Mouse (Mus musculus): Measurements from ENCODE around the gene Ap3m1.
A peak's percentile ranks its signal among the peaks of the same experiment; 100 is the strongest.
"Not testable (repeated sequence)": the region's sequence is repeated elsewhere in the genome, so short reads cannot be mapped to it uniquely, and the experiment has no call there.

Ap3m1 gene

DNA sequence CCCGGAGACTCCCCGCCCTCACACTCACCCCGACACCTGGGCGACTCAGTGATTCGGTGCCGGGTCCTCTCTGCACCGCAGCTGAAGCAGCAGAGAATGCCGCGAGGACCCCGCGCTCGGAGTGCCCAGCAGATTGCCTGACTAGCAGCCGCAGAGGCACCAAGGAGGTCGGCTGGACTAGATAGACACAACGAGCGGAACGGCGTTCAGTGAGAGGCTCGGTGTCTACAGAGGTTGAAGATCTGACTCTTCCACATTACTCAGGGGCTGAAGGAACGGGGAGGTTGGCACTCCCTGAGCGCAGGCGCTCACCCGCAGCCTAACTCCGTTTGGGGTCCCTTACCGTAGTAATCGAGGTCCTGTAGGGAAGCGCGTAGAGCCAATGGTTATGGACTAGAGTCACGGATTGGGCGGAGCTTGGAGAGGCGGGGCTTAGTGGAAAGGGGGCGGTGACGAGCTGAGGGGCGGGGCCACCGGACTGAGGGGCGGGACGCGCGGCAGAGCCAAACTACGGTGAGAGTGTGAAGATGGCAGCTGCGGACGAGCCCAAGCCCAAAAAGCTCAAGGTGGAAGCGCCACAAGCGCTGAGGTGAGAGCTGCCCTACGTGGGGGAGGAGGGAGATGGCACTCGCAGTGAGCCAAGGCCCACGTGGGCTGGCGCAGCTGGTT is at the start of gene Ap3m1, which contains the start of gene Adk:
Ap3m1 (minus strand) TSS at position 397 of the 669 bp plus-strand sequence.
Adk (plus strand) TSS at position 463 of the 669 bp plus-strand sequence.
- peak; percentile 95 for DNase-seq (ENCODE audit: low read depth, low spot score)

DNA sequence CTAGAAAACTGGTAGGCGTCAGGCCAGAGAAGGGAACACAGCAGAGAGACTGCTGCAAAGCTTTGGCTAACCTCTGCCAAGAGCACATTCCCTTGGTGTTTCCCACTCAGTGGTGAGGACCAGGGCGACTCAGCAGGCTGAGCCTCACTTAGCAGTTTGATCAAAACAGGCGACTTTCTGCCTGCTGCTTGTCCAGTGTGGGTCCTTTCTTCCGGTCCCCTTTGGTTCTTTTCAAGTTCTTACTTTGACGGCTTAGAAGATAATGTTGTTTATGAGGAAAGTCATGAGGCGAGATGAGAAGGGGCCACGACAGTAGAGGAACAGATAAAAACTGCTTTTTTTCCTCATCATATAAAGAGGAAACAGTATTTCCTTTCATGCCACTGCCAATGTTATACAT is 49.3 kb upstream of the Ap3m1 start:
- DNase-seq (ENCODE audit: low read depth, low spot score), result no peak

- DNase-seq (ENCODE audit: low read depth, low spot score), result no peak
Measured at GRCm38 (mm10) chr14:21100876-21101275, 48.6 kb upstream of the Ap3m1 start.

- DNase-seq (ENCODE audit: low read depth, low spot score), result no peak
Measured at GRCm38 (mm10) chr14:21099371-21099770, 47.1 kb upstream of the Ap3m1 start.

DNA sequence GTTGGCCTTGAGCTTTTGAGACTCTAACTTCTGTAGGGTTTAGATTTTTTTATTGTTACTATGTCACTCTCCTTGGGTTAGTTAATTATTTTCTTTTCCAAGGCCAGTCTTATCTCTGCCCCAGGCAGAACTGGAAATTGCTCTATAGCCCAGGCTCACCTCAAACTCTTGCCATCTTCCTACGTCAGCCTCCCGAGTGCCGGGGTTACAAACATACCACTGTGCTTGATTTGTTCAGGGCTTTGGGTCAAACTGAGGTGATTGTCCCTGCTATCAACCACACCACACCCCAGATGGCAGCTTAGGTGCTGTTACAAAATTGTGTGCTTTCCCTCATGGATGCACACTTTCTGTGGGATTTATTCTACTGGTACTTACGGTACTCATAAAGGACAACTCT is 44.4 kb upstream of the Ap3m1 start:
- DNase-seq (ENCODE audit: low read depth, low spot score), result no peak

DNA sequence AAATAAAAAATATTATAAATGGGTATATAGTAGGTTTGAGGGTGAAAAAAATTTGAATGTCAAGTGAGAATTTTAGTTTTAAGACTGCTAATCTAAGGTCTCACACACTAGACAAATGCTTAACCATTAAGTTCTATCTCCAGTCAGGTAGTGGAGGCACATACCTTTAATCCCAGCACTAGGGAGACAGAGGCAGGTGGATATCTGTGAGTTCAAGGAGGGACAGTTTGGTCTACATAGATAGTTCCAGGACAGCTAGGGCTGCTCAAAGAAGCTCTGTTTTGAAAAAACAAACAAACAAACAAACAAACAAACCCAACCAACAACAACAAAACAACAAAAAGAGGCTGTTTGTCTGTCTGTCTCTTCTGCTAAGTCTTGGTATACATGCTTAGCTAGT is 44.0 kb upstream of the Ap3m1 start:
- DNase-seq (ENCODE audit: low read depth, low spot score), result no peak

GRCm38 (mm10) chr14:21094161-21094560 is 41.9 kb upstream of the Ap3m1 start:
- not testable (repeated sequence) for DNase-seq (ENCODE audit: low read depth, low spot score)

- no peak for DNase-seq (ENCODE audit: low read depth, low spot score)
Measured at GRCm38 (mm10) chr14:21090930-21091486, 38.7 kb upstream of the Ap3m1 start.

- no peak for DNase-seq (ENCODE audit: low read depth, low spot score)
Measured at GRCm38 (mm10) chr14:21090400-21090799, 38.1 kb upstream of the Ap3m1 start.

- DNase-seq (ENCODE audit: low read depth, low spot score), result no peak
Measured at GRCm38 (mm10) chr14:21088731-21089130, 36.4 kb upstream of the Ap3m1 start.

GRCm38 (mm10) chr14:21087390-21088060 is 35.2 kb upstream of the Ap3m1 start:
- DNase-seq (ENCODE audit: low read depth, low spot score), result no peak

GRCm38 (mm10) chr14:21086827-21087351 is 34.6 kb upstream of the Ap3m1 start:
- peak; percentile 79 for DNase-seq (ENCODE audit: low read depth, low spot score)

- no peak for DNase-seq (ENCODE audit: low read depth, low spot score)
Measured at GRCm38 (mm10) chr14:21086106-21086505, 33.8 kb upstream of the Ap3m1 start.

DNA sequence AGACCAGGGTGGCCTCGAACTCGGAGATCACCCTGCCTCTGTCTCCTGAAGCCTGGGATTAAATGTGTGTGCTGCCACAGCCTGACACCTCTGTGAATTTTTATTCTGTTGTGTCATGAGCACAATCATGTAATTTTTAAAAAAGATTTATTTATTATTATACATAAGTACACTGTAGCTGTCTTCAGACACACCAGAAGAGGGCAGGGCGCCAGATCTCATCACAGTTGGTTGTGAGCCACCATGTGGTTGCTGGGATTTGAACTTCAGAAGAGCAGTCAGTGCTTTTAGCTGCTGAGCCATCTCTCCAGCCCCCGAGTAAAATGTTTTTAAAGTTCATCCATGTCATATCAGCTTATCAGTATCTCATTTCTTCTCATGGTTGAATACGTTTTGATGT is 33.4 kb upstream of the Ap3m1 start:
- DNase-seq (ENCODE audit: low read depth, low spot score), result no peak

DNA sequence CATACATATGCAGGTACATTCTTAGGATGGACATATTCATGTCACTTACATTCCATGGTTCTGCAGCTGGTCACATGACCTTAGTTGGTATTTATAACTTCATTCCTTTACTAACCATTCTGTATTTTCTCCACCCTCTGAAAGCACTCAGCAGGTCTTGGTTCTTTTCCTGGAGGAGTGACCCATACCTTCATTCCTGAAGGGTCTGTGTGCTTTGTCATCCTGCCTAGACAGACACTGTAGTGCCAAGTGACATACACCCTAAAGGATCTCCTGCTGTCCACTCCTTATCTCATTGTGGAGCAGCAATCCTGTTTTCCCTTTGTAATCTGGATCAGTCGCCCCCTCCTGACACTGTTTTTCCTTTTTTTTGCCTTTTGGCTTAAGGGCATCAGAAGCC is 30.5 kb upstream of the Ap3m1 start:
- no peak for DNase-seq (ENCODE audit: low read depth, low spot score)

GRCm38 (mm10) chr14:21078511-21078910 is 26.2 kb upstream of the Ap3m1 start:
- DNase-seq (ENCODE audit: low read depth, low spot score), result no peak

GRCm38 (mm10) chr14:21077939-21078338 is 25.6 kb upstream of the Ap3m1 start:
- no peak for DNase-seq (ENCODE audit: low read depth, low spot score)

GRCm38 (mm10) chr14:21076501-21077194 is 24.3 kb upstream of the Ap3m1 start:
- no peak for DNase-seq (ENCODE audit: low read depth, low spot score)

- peak; percentile 89 for DNase-seq (ENCODE audit: low read depth, low spot score)
Measured at GRCm38 (mm10) chr14:21075751-21076500, 23.6 kb upstream of the Ap3m1 start.

DNA sequence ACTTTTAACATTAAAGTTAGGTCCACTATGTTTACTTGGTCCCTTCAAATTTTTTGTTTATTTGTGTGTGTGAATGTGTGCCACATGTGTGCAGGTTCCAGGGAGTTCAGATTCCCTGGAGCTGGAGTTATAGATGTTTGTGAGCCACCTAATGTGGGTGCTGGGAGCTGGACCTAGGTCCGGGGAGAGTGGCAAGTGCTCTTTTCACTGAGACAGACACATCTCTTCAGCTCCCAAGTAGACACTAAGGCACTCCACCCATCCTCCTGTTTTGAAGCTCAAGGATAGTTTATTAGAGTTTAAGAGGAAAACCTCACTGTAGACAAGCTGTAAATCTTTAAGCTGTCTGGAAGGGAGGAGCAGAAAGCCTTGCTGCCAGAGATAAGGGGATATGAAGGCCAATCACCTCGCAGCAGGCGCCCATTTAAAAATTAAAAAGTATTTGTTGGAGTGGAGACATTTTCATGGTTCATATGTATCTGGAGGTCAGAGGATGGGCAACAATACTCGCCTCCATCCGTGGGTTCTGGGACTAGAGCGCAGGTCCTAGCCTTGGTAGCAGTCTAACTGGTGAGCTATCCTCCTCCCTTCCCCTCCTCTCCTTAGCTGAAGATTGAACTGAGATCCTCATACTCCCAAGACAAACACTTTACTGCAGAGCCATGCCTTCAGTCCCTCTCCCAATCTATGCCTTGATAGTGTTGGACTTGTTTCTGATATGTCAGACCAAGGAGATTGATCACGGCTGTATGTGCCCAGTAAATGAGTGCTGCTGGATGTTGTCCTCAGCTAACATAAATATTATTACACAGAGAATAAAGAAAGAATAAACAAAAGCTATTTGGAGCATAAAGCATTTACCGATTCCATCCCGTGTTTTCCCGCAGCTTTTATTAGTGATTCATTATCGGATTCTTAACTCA is 22.4 kb upstream of the Ap3m1 start:
- DNase-seq (ENCODE audit: low read depth, low spot score), result no peak
